Mouse (Mus musculus): Measurements from ENCODE around the gene Khnyn.

Khnyn gene

DNA sequence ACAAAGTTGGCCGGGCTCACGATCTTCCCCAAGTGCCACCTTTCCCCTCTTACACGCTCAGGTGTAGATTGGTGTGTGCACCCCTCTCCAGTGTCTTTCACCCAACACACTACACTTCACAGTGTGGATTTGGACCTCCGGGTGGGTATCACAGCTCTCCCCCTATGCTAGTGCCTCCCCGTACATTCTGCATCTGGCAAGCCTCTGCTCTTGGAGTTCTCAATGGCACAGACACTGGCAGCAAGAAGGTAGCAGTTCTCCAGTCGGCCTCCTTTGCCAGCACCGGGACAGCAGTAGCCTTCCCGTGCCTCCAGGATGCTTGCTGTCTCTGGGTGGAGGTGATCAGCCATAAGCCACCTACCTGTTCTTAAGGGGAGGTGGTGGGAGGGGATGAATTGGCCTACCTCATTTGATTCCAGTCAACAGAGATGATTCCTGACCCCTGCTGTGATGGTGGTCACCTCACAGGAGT, 11.5 kb upstream of the Khnyn start:
- no peak for DNase-seq (ENCODE audit: low read depth, low spot score)

DNA sequence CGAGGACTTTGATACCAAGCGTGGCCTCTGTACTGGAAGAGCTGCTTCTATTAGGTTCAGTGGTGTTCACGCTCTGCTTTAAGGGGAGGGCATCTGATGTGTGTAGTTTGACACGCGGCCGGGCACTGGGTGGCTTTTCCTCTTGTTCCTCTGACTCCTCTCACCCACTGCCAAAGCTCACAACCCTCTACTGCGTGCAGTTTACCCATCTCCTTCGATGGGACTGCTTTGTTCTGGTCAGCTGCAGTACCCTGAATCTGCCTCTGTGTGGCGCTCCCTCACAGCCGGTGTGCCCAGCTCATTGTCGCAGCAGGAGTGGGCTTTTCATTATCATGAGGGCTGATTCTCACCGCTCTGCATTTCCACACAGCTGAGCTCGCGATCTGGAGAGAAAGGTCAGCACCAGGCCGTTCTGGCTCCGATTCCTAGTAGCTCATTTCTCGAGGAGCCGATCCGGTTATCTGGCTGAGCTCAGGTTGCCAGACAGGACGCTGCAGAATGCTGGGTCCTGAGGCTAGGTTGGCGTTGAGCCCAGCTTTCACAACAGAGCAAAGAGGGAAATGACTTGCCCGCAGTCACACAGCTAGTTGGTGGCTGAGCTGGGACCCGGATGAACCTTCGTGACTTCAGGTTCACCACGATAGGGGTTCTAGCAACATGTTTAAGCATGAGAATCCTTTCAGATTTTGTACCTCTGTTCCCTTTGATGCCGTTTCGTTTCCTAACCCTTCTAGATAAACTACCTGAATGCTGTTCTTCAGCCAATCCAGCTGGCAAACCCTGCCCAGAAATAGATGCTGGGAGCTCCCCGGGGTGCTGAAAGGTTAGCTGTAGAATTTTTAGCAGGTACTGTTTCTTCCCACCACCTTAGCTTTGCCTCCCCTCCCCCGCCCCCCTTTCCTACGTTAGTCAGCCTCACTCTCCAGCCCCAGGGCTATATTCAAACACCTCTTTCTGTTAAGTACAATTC, 10.7 kb upstream of the Khnyn start:
- DNase-seq (ENCODE audit: low read depth, low spot score): peak; percentile 60

DNA sequence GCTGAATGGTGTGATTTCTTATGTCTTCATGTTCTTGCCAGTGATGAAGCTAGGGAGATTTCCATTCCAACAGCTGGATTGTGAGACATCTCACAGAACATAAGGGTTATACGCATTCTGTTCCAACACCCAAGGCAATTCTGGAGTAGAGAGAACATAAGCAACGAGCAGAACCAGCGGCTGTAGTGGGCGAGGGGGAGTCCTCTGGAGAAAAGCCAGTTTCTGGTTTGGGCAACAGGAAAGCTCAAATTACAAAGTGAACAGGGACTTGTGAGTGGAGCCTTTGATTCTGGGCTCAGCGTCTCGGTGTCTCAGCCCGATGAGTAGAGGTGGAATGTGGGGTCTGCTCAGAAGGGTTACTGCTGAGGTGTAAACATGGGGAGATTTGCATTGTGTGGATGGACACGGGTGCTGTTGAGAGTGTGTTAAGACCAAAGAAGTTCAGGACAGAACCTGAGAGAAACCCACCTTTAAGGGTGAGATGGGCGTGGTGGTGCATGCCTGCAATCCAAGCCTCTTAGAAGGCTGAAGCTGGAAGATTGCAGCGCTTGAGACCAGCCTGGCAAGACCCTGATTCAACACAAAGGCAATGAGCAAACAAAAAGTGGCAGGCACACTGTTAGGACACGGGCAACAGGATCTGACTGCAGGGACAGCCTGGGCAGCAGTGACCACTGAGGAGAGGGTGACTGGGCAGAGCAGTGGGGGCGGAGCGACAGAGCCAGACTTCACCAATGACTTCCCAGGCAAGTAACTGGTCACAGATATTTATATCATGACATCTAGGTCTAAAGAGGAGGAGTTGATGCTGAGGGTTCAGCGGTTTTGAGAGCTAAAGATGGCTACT, 7.1 kb upstream of the Khnyn start:
- no peak for DNase-seq (ENCODE audit: low read depth, low spot score)

DNA sequence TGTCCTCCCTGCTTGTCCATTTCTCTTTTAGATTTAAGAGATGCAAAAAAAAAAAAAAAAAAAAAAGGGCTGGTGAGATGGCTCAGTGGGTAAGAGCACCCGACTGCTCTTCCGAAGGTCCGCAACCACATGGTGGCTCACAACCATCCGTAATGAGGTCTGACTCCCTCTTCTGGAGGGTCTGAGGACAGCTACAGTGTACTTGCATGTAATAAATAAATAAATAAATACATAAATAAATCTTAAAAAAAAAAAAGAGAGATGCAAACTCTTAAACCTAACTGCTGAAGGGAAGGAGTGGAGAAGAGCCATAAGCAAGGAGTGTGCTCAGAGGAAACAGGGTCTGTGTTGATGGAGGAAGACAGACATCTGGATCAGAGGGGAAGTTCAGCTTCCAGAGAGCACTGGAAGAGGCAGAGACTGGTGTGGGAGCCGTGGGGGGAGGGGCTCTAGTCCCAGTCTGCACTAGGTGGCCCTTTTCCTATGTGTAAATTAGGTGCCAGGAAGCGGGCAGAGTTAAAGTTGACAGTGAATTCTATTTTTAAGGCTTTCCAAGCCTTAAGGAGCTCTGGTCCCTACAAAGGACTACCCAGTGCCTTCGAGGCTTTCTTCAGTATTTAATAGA, 6.3 kb upstream of the Khnyn start:
- DNase-seq (ENCODE audit: low read depth, low spot score): no peak

DNA sequence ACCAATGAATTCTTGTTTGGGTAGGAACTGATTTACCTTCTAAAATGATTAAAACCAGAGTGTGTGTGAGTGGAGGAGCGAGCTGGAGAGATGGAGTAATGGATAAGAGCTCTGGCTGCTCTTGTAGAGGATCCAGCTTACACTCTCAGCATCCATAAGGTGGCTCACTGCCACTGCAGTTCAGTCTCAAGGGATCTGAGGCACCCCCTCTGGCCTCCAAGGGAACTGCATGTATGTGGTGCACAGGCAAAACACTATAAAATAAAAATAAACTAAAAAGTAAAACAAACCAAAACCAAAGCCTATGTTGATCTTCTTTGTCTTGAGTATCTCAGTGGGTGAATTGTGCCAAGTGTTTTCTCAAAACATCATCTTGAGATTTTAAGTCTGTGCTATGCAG, 5.1 kb upstream of the Khnyn start:
- no peak for DNase-seq (ENCODE audit: low read depth, low spot score)

DNA sequence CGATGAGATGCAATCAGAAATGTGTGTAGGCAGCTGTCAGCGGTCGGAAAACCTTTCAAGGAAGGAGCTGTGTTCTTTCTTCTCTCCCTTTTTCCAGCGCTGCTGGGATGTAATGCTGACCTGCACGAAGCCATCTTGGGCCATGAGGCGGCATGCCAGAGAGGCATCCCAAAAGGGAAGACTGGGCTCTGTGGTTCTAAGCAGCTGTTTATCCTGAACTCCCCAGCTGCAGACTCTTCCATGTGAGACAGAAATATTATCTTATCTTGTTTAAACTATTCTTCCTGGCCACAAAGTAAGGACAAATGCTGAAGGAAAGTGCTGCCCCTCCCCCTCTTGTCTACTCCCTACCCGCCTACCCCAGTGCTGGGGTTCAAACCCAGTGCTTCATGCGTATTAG, 3.8 kb upstream of the Khnyn start:
- no peak for DNase-seq (ENCODE audit: low read depth, low spot score)

DNA sequence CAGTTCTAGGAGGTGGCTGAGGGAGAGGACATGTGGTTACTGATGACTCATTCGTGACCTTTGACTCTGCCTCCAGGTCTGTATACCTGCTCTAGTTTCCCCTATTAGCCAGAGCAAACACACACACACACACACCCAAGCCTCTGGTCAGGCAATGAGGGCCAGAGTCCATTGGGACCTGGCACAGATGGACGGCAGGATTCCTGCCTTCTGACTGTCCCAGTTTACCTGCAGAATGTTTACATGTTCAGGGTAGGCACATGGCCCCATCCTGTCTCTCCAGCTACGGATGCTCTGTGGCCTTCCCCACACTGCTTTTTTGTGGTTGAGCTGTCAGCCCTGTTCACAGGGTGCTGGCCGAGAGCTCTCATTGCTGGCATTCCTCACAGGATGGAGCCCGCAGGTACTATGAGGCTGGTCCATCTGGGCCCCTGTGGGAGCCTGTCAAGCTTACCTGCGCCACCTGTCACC, 2.5 kb upstream of the Khnyn start:
- DNase-seq (ENCODE audit: low read depth, low spot score): no peak

DNA sequence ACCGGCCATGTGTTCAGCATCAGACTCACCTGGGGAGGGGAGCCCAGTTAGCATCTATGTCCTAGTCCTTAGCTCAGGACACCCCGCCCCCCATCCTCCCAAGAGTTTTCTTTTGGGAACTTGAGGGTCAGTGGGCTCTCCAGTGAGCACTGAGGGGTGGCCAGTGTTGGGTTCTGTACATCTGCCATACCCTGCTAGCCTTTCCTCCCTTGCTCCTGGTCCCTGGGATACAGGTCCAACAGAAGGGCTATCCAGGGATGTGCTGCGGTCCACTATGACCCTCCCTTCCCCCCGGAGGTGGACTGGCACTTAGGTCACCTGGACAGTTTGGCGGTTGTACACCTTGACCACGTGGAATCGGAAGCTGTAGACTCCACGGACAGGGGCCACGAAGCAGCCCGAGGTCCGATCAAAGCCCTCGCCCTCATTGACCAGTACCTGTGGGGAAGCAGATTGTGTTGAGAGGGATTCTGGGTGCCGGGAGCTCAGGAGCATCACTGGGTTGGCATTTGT, 1.5 kb upstream of the Khnyn start:
- DNase-seq (ENCODE audit: low read depth, low spot score): no peak

DNA sequence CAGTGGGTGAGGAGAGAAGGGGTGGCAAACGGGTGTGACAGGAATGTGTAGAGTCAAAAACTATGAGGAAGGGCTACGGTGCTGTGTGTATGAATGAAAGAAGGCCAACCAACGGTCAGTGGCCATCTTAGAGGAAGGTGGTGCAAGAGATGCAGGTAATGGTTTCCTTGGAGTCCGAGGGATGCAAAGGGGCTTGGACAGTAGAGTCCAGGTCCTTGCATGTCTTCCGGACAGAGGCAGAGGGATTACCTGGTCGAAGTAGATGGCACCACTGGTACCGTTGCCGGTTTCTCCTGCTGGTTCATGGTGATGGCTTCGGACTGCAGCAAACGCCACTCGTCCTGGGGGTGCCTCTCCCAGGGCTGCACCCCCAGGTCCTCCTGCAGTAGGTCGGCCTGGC, 1.1 kb upstream of the Khnyn start:
- DNase-seq (ENCODE audit: low read depth, low spot score): no peak

DNA sequence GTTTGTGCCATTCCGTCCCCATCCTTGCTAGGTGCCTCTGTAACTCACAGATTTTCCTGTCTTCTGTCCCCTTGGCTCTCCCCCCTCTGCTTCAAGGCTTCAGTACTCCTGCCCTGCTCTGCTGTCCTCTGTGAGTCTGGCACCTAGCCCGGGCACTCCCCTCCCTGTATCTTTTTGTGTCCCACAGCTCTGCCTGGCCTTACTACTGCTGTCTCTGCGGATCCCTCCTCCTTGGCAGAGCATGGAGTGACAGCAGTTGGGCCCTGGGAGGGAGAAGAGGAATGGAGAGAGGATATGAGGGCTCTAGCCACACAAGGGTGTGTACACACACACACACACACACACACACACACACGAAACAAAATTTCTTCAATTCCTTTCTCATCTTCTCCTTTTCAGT, 581 bp upstream of the Khnyn start, which contains the start of gene Cbln3:
Gene Cbln3, minus strand, starts transcription at position 227 of the 400 bp plus-strand sequence.
- DNase-seq (ENCODE audit: low read depth, low spot score): no peak

DNA sequence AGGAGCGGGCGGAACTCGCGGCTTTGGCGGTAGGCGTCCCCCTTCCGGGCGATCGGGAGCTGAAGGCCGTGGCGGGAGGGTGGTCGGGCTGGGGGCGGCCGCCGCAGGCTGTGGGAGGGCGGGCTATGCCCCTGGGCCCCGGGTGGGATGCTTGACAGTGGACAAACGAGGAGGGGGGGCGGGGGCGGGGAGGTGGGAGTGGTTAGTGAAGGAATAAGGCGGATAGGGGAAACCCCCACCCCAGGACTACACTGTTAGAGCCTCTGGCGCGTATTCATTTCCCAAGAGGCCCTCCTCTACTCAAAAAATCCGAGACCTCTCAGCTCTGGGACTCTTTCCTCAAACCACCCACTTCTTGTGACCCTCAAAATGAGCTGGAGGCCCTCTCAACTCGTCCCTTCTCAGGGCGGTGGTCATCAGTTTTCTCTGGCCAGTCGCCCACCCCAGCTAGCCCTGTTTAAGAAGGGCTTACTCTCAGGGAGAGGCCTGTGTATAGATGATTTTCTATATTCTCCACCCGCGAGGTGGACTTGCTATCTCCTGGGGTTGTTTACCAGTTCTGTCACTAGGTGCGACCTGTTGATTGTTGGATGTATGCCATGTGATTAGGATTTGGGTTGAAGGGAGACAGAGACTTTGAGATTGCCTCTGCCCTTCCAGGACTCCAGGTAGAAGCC, 505 bp downstream of the Khnyn start:
- DNase-seq (ENCODE audit: low read depth, low spot score): no peak

DNA sequence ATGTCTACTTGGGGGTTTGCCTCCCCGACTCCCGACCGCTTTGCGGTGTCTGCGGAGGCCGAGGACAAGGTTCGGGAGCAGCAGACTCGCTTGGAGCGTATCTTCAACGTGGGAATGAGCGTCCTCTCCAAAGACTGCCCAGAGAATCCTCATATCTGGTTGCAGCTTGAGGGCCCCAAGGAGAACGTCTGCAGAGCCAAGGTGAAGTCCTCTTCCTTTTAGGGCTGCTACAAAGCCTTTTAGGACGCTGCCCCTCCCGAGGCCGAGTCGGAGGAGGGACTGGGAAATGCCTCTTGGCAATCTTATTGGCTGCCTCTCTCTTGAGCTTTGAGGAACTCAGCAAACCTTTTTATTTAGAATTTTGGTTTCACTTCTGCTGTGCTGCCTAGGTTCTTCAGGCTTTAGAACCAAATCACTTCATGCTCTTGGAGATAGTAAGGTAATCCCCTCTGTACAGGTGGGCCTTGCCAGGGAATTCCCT, 1.1 kb downstream of the Khnyn start:
- no peak for DNase-seq (ENCODE audit: low read depth, low spot score)

DNA sequence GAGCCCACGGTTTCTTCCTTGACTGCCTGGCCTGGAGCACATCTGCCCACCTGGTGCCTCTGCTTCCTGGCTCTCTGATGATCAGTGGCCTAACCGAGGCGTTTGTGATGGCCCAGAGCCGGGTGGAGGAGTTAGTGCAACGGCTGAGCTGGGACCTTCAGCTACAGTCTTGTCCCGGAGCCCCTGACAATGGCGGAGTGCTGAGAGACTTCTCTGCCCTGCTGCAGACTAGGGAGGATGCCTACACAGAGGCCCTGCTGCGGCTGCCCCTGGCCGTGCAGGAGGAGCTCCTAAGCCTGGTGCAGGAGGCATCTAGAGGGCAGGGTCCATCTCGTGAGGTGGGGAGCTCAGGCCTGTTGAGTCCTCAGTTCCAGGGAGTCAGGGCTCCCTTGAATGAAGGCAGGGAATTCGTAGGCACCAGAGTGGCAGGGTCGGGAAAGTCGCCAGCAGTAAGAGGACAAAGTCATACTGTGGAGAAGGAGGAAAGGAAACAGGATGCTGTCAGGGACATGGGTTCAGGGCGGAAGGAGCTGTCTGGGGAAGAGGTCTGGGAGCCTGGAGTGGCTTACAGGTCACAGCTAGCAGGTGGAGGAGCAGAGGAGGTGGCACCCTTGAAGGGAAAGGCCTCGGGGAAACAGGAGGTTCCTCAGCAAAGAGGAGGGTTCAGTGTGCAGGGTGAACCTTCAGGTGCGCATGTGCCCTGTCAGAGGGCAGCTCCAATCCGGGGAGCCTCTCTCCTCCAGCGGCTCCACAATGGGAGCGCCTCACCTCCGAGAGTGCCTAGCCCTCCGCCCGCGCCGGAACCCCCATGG, 2.0 kb downstream of the Khnyn start:
- DNase-seq (ENCODE audit: low read depth, low spot score): no peak

DNA sequence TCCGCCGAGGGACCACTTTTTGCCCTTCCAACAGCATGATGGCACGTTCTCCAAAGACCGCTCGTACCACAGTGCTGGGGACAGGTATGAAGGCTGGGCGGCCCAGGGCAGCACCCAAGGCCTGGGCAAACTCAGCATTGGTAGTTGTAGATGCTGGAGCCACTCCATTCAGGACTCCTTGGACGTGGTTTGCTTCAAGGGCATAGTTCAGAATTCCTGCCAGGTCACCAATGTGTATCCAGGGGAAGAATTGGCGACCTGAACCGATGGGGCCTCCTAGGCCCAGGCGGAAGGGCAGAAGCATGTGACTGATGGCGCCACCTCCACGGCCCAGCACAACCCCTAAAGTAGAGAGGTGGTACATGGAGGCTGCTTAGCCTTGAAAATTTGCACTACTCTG, 12.9 kb downstream of the Khnyn start:
- no peak for DNase-seq (ENCODE audit: low read depth, low spot score)

DNA sequence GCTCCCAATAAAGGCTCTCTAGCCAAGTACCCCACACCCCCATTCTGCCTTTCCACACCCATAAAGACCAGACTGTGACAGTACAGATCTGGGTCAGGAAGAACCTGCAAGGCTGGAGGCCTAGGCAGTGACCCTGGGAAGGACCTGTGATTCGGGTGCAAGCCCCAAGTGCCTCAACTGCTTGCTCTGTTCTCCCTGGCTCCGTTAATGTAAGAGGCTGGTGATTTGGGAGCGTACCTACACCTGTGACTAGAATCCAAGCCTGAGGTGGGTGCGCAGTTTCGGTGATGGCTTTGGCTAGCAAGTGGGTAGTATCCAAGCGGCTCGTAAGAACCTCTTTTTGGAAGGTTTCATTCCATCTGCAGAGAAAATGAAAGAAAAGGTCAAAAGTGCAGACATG, 14.2 kb downstream of the Khnyn start:
- no peak for DNase-seq (ENCODE audit: low read depth, low spot score)

DNA sequence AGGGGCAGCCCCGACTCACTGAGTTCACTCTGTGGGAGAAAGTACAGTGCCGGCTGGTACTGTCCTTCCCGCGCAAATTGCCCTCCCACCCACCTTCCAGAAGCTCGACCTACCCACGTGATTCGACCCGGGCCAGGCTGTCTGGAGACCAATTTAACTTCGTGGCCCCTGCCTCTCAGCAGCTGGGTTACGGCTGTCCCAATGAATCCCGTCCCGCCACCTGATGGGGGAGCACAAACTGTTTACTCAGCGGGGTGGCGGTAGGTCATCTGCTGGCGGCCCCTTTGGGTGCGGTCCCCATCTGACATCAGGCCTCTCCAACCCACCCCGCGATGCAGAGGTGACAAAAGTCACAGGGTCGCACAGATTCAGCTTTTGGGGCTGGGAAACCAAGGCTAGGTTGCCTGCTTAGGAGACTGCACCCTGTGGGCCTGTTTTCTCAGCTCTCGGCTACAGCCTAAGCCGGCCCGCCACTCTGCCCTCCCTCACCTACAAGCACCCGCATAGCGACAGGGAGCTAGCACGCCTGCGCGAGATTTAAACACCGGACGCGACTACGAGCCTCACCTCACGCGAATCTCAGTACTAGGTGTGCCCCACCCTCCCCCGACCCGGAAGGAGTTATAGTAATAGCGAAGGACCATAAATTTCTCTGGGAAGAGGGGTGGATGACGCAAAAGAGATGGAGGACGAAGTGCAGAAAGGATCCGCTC, 15.1 kb downstream of the Khnyn start, which contains the start of gene Sdr39u1:
Gene Sdr39u1, minus strand, starts transcription at position 593 of the 713 bp plus-strand sequence.
- DNase-seq (ENCODE audit: low read depth, low spot score): peak; percentile 76

DNA sequence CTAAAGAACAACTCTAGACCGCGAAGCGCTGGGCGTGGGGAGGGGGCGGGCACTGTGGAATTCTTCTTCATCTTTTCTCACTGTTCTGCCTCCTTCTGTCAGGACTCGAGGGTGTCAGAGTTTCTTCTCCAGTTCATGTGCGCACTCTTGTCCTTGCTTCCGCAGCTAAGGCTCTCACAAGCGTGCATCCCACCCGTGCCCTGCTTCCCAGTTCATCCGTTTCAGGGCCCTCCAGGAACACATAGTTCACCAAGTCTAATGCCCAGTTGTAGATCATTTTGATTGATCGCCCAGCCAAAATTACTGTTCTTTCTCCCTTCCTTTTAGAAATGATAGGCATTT, 15.6 kb downstream of the Khnyn start:
- DNase-seq (ENCODE audit: low read depth, low spot score): no peak

DNA sequence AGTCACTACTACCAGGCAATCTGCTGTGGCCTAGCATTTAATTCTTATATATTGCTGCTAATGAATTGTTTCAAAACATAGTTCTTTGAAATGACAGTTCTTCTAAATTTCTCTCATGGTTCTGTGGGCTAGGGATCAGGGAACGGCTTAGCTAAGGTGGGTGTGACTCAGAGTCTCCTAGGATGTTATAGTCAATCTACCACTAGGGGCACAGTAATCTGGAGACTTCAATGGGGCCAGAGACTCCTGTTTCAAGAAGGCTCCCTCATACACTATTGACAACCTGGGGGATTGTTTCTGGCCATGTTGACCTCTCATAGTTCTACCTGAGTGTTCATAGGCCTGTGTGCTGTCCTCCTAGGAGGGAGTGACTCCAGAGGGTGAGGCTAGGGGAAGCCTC, 20.8 kb downstream of the Khnyn start:
- DNase-seq (ENCODE audit: low read depth, low spot score): no peak

DNA sequence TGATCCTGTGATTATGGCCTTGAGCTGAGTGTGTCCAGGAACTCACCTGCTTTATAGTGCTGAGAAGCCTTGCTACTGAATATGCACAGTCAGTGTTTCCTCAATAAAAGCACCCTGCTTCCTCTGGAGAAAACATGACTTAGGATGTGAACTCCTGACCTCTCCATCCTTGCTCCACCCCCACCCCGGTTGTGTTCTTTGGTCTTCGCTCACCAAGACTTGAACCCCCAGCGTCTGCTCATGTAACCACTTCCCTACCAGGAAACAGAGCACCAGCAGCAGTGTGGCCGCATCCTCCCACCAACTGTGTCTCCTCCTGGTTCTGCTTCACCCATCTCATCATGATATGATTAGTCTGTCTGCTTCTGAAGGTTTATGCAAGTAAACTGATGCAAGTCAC, 28.7 kb downstream of the Khnyn start:
- no peak for DNase-seq (ENCODE audit: low read depth, low spot score)

Data from embryo, embryonic 11.5 days (tissue).